Mouse (Mus musculus) mature B cell (primary cell): Measurements from ENCODE around the gene 1110032A03Rik.

Source experiments
- in situ Hi-C: fragments of 300-500 bp; cut with MboI; formaldehyde crosslinking; loops from 2 replicates; pipeline ENCODE4 v1.14.3; 2019

The 1110032A03Rik gene

DNA sequence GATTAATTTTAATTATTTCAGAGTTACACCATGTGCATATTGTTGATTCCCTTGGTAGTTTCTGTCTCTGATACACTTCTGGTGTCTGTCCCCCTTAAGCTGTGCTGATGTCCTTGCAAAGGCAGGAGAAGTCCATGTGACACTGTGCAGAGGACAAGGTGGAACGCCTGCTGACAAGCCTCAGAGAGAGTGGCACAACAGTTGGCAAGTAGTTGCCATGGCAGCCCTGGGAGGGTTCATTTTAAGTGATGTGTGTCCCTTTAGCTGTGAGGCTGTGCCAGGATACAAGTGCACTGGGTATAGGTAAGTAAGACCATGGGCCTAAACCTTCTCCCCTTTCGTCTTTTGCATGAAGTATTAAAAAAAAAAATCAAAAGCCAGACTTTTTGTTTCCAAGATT lies 5.3 kb downstream of the 1110032A03Rik start:
- in situ Hi-C loops: no loop called here

DNA sequence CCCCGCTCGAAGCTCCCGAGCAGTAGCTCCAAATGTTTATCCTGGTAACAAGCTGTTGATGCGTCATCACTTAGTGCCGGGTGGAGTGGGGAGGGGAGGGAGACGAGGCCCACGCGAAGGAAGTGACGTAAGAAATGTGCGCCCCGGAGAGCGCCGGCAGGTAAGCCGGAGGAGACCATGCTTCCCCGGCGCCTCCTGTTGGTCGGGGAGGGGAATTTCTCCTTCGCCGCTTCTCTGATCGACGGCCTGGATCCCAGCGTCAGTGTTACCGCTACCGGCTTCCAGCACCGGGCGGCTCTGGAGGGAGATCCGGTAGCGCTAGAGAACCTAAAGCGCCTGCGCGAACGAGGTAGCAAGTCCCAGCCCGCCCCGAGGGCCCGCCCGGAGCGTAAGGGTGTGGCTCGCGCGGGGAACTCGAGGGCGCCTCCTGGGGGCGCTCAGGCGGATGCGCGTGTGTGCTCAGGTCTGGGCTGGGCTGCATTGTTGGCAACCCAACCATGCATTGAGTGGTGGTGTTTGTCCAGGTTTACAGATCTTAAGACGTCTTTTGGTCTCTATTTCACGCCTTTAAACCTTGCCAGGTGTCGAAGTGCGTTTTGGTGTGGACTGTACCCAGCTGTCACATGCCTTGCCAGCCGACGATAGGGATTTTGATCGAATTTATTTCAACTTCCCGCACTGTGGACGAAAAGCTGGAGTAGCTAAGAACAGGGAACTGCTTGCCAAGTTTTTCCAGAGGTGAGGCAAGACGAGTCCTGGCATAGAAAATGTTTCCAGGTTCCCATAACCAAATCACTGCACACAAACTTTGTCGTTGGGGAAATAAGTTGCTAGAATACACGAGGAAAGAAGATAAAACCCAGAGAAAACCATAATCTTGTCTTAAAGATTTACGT lies 7.0 kb downstream of the 1110032A03Rik start, which contains the start of gene Fdxacb1:
Fdxacb1 (plus strand) TSS at position 130 of the 896 bp plus-strand sequence.
- in situ Hi-C loops: no loop called here

DNA sequence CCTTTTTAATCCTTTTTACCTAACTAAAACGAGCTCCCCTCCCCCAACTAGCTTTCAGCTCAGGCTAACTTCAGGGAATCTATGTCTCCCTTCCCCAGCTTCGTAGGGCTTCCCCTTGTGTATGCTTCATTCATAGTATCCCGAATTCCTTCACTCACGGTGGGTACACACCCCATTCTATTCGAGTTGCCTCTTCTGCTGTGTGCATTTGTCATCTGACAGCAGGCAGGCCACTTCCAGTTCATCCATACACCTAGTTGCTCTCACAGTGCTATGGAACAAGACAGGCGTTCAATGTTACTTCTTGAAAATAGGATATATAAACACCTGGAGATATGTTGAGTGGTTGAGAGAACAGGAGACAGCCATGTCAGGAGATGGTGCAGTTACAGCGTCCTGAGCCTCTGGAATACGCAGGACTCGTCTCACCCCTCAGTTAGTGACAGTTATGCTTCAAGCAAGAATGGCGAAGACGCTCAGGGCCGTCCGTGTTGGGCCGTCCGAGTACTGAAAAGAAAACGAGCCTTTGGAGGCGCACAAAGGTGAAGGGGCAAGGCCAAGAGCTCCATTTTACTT lies 7.7 kb downstream of the 1110032A03Rik start:
- in situ Hi-C loops: no loop called here

DNA sequence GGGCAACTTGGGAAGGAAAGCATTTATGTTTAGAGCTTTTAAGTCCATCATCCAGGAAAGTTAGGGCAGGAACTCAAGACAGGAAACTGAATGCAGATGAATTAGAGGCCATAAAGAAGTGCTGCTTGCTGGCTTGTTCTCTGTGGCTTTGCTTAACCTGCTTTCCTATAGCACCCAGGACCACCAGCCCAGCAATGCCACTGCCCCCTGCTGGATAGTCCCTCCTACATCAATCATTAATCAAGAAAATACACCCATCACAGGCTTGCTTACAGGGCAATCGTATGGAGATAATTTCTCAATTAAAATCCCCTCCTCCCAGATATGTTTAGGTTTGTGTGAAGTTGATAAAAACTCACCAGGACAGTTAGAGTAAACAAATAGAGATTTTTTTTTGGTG lies 12.0 kb downstream of the 1110032A03Rik start:
- in situ Hi-C loops: no loop called here

DNA sequence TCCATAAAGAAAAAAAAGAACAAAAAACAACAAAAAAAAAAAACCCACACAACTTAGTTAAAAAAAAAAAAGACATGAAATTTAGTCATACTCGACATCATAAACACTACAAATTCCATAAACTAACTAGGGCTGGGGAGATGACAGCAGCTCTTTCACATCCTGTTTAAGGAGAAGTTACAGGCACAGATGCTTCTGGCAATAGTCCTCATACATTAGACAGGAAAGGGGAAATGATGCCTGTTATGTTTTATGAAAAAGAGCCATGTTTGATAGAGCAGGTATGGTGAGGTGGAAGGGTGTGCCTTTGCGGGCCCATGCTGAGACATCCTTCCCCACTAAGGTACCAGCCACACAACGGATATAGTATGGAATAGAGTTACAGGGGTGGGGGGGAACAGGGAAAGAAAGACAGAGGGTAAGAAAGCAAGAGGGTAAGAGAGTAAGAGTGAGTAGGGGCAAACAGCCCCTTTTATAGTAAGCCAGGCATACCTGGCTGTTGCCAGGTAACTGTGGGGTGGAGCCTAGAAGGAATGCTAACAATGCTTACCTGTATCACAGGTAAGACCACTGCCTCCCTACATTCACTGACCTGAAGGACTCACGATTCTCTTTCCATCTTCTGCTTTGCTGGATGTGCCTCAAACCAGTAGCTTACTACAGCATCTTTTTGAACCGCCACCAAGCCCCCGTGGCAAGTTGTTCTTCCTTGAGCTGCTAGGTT lies 13.6 kb downstream of the 1110032A03Rik start:
- in situ Hi-C loops: no loop called here

DNA sequence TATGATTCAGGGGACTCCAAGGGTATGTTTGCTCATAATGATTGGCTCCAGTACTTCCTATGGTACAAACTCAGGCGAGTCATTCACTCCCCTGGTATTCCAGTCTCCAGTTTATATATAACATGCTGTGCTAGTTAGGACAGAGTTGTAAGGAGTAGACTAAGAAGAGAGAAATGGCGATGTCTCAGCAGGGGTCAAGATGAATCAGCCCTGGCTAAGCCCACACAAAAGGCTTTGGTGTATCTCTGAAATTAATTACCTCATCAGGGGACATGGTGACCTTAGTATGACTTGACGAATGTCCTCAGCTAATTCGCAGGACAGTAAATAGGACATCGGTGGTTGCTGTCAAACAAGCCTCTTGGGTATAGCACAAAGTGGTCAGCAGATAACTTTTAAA lies 18.6 kb downstream of the 1110032A03Rik start:
- in situ Hi-C loops: no loop called here

DNA sequence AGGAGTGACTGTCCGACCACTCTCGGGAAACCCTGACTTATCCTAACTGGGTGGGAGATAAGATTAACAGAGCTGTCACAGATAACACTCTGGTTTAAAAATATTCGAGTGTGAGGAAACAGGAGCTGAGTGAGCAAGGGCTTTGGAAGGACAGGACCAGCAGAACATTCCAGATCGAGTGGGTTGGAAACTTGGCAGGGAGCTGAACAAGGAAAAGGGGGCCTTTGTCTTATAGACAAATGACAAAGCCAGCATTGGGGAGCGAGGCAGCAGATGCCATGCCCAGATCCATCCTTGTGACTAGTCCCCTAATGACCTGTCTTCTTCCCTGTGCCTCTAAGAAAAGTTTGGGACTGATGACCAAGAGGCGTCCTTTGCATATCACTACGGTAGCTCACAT lies 21.4 kb downstream of the 1110032A03Rik start:
- in situ Hi-C loops: no loop called here

DNA sequence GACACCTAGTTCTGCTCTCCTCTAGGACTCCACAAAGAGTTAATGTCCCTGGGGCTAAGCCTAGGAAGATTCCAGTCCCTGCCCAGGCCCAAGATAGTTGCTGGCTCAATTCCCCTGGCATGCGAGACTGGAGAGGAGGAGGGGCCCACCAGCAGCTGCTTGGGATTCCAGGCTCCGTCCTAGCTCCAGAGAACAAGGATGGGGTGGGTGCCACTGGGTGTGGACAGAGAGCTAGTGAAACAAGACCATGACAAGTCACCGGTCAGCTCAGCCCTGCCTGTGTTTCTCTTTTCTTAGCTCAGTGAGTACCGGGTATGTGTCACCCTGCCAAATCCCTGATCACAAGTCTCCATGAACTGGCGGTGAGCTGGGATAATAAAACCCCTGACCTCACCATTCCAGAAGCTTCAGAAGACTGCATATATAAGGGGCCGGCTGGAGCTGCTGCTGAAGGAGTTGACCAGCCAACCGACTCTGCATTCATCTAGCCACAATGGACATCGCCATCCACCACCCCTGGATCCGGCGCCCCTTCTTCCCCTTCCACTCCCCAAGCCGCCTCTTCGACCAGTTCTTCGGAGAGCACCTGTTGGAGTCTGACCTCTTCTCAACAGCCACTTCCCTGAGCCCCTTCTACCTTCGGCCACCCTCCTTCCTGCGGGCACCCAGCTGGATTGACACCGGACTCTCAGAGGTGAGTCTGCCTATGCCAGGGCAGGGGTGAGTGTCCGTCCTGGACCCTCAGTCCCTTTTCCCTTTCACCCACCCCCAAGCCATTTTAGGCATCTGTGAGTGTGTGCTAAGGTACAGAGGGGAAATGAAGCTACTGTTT lies 22.3 kb downstream of the 1110032A03Rik start:
- in situ Hi-C loops: no loop called here

DNA sequence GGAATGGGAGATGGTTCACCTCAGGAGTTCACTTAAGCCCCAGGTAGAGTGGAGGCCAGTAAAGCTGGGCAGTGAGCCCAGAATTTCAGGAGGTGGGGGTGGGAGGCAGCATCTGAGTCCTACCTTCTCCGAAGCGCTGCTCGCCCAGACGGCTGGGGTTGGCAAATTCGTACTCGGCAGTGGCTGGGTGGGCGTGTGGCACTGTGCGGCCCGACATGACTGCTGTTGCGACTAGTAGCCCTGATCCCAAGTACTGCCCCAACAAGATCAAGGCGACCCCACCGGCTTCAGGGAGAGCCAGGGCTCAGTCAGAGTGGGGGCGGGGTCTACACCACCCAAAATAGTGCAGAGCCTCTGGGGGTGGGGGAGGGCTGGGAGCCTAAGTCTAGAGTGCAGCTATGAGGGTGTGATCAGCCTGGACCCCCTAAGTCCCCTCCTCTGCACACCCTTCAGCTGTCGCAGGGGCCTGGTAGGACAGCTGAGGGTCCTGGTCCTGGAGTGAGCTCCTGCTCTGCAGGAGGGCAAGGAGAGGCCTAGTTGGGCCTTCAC lies 23.2 kb downstream of the 1110032A03Rik start, which contains the start of gene Hspb2:
Hspb2 (minus strand) TSS at position 301 of the 549 bp plus-strand sequence.
- in situ Hi-C loops: no loop called here

DNA sequence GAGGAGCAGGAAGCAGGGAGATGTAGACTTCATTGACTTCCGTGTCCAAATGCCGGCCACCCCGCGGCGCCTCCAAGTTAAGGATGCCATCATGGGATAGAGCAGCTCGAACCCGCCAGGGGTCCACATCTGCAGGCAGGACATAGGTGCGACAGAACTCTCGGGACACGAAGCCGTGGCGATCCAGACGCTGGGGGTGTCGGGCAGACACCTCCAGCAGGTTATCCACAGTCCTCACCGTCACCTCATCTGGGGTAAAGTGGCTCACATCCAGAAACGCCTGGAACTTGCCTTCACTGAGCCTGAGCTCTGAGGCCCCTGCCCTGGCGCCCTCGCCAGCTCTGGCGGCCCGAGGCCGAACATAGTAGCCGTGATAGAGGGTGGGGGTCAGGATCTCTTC lies 24.0 kb downstream of the 1110032A03Rik start, which contains the start of gene Cryab:
Cryab (plus strand) TSS at position 3 of the 400 bp plus-strand sequence.
- in situ Hi-C loops: no loop called here

DNA sequence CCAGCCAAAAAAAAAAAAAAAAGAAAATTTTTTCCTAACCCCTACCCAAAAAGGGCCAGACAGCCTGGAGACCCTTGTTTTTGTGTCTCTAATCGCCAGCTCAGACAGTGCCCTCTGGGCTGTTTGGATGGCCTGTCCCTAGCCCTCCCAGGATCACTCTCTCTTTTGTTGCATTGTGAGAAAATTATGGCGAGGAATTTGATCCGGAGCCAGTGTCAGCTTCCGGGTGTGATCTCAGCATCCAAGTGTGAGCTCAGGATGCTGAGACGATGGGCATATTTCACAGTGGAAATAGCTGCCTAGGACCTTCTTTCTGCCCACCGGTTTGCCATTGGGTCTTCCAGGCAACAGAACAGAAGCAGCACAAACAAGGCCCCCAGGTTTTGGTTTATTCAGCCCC lies 24.6 kb downstream of the 1110032A03Rik start:
- in situ Hi-C loops: no loop called here

DNA sequence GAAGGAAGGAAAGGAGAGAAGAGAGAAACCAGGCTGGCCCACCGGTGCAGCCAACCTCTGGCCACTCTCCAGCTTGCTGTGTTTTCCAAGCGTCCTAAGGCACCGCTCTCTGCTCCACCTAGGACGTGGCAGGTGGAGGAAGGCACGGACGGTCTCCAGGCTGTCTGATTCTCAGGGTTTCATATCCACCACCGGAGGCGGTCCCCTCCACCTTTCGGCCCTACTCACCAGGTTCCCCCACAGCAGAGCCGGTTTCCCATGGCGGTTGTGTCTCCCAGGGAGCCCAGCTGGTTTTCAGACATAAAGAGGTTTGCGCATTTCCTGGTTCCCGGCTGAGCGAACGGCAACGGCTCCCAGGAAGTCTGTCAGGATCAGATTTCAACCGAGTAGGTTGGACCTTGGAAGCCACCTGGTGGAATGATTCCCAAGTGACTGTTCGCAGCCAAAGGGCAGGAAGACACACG lies 29.1 kb downstream of the 1110032A03Rik start, which contains the start of gene 2310030G06Rik:
2310030G06Rik (minus strand) TSS at position 323 of the 464 bp plus-strand sequence.
- in situ Hi-C loops: no loop called here

DNA sequence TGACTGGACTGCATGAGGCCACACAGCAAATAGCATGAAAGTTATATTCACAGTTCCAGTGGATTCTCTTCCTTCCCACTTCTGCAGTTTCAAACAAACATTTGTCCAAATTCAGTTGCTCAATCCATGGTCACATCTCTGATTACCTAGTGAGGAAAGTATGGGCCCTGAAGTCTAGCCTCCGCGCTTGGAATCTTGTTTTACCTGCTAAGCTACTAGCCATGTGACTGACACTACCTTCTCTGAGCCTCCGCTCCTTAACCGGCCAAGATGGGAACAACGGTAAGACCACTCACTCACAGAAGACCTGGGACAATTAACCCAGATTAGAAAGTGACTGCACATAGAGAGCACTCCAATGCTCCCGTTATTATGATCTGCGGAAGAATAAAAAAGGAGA lies 29.5 kb downstream of the 1110032A03Rik start:
- in situ Hi-C loops: no loop called here

DNA sequence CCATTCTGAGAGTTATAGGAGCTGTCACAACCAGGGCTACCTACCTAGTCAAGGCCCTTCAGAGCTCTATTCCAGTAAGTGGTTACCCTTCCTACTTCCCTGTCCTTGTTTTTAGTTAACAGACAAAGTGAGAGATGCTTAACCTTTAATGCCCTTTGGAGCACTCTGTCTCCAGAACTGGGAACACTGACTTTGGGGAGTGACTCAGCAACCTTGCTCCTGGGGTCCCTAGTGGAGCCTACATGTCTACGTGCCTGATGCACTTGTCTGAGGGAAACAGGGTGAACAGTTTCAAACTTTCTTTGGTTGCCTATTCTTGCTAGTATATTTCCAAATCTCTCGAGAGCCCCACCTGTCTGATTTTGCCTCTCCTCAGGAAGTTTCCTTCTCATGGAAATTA lies 32.6 kb downstream of the 1110032A03Rik start:
- in situ Hi-C loops: no loop called here

DNA sequence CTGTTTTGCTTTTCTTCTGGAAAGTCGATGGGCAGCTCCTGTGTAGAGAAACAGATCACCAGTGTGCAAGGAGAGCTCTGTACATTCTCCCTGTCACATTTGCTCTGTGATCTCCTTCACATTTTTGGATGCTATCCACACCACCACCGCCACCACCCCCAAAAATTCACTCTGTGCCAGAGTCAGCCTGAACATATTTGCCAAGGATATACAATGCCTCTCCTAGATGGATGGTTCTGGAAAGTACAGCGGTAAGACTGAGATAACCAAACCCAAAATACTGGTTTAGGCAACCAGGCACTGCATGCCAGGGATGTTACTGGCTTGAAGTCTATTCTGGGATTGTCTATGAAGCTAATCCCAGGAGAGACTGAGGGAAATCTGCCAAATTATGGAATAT lies 33.1 kb downstream of the 1110032A03Rik start:
- in situ Hi-C loops: no loop called here

DNA sequence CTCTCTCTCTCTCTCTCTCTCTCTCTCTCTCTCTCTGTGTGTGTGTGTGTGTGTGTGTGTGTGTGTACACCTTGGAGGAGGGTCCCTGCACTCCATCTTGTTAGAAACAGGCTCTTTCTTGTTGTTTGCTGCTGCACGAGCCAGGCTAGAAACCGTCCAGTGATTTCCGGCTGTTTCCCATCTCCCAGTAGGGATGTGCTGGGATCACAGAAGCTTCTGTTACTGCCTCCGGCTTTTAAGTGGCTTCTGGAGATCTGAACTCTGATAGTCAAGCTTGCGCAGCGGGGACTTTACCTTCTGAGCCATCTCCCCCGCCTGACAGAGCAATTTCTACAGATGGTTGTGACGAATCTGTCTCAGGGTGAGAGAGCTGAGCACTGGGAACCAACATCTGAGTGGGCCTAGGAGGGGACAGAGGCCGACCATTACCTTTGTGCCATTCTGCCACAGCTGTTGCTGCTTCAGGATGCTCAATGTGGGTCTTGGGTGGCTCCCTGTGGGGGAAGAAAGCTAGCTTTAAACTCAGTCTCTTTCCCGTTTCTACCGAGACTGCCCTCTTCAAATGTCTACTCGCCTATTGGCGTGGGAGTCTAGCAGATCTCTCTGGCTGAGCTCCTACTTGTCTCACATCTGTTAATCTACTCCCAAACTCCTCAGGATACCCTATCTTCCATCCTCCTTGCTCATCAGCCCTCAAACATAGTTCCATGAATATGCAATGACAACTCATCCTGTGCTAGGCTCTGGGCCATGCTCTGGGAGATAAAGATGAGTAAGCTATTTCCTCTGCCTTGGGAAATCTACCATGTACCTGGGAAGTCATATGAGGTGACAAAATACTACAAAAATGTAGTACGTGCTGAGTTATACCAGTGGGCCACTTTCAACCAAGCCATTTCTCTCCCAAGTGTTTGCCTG lies 34.2 kb downstream of the 1110032A03Rik start:
- in situ Hi-C loops: no loop called here

DNA sequence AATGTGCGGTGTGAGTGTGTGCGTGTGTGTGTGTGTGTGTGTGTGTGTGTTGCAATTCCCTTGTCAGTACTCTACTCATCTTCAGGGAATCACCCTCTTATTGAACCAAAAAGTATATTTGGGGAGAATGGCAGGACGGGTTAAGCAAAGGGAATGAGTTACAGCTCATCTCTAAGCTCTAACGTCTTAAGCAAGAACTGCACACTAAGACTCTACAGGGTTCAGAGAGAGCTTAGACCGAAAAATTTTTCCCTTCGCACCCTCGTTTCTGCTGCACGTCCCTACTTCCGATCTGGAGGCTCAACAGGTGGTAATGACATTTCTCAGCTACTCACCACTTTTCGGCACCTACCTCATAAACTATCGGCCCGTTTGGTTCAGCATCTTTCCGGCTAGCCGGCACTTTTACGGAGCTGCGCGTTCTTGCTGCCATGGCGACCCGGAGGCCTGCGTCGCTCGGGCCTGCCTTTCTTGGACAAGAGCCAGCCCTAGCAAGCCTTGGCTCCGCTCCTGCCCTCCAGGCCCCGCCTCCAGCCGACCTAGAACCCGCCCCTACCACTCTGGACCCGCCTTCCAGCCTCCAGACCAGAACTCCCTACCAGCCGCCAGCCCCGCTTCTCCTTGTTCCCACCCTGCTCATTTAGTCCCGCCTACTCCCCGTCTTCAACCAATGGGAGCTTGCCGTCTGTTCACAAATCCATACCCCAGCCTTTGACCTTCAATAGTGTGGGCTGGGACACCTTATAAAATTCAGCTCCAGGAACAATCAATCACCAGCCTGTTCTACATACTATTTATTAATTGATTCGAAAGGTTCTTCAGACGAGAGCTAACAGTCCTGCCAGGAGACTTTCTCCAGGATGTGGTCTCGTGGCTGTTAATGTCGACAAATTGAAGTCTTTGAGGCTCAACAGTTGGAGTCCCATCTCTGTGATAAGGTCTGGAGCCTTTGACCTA lies 36.1 kb downstream of the 1110032A03Rik start, which contains the start of gene Dixdc1:
Dixdc1 (minus strand) TSS at position 604 of the 957 bp plus-strand sequence.
- in situ Hi-C loops: no loop called here

DNA sequence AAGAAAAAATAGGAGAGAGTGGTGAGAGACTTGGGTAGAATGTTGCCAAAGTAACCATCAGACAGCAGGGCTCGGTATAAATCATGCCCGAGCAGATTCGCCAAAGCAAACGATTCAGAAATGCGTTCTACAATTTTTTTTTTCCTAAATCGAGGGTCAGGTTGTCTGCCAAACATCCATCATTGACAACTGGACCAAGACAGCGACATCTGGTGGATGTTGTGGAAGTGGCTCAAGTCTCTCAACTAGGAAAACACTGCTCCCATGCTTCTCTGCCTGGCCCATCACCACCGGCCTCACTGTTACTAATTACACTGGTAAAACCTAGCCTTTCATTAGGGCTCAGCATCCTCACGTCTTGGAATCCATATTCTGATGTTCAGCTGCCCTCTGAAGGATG lies 40.3 kb downstream of the 1110032A03Rik start:
- in situ Hi-C loops: no loop called here

DNA sequence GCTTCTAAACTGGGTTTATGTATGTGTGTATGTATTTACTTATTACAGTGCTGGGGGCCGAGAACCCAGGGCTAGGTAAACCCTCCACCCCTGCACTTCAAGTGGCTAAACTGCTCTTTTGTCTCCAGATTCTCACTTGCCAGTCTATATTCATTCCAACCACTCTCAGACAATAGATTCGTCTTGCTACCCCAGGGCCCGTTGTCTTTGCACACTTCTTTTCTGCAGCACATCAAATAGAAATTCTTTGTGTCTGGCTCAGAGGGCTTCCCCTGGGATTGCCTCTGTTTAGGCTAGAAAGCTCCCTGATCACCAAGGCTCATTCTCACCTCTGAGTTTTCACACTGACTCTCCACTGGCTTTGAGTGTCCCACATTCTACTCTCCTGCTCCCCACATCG lies 42.8 kb downstream of the 1110032A03Rik start:
- in situ Hi-C loops: no loop called here
